Mouse (Mus musculus) midbrain, embryonic 11.5 days (tissue): ENCODE measurements at regions not wholly inside any gene's neighbourhood (a gene's known extent, or its start where the extent isn't known, plus 50 kb on each side); places are given as distances from the start of the nearest gene placed in this dataset.

Experiments
- ATAC-seq: fragments of 200-750 bp; cut with Nextera tagmentation; 2 replicates; pipeline ENCODE4 v1.8.0; 2017; ENCODE audit warnings: moderate TSS enrichment, moderate library complexity; ENCODE audit not compliant: low FRiP score
- DNase-seq: peaks from one replicate; pipeline ENCODE4 v3.0.0; 2015; ENCODE audit warnings: low spot score; ENCODE audit errors: missing footprints
- H3K27ac ChIP-seq: fragments of 300-500 bp; sonication (generic); 2 replicates; pipeline ENCODE4 v1.5.1; 2014; ENCODE audit warnings: low read depth, low read length
- H3K27me3 ChIP-seq: fragments of 300-500 bp; sonication (generic); 2 replicates; pipeline ENCODE4 v1.6.1; 2014; ENCODE audit warnings: mild to moderate bottlenecking, low read length, moderate library complexity, mixed read lengths; ENCODE audit not compliant: control insufficient read depth, insufficient read depth
- H3K36me3 ChIP-seq: fragments of 300-500 bp; sonication (generic); 2 replicates; pipeline ENCODE4 v1.6.1; 2014; ENCODE audit warnings: mild to moderate bottlenecking, low read length, moderate library complexity, mixed read lengths; ENCODE audit not compliant: control insufficient read depth, insufficient read depth
- H3K4me1 ChIP-seq: fragments of 300-500 bp; sonication (generic); 2 replicates; pipeline ENCODE4 v1.6.1; 2014; ENCODE audit warnings: low read length; ENCODE audit not compliant: control insufficient read depth, insufficient read depth
- H3K4me2 ChIP-seq: fragments of 300-500 bp; sonication (generic); 2 replicates; pipeline ENCODE4 v1.6.1; 2014; ENCODE audit warnings: mild to moderate bottlenecking, moderate library complexity
- H3K4me3 ChIP-seq: fragments of 300-500 bp; sonication (generic); 2 replicates; pipeline ENCODE4 v1.5.1; 2014; ENCODE audit warnings: low read depth, low read length
- H3K9ac ChIP-seq: fragments of 300-500 bp; sonication (generic); 2 replicates; pipeline ENCODE4 v1.6.1; 2014; ENCODE audit warnings: low read length
- H3K9me3 ChIP-seq: fragments of 300-500 bp; sonication (generic); 2 replicates; pipeline ENCODE4 v1.6.1; 2016; ENCODE audit warnings: low read length; ENCODE audit not compliant: control insufficient read depth
- WGBS: fragments of 180-500 bp; shearing (Covaris S2); extraction: QIAGEN DNeasy Blood & Tissue Kit; methylation state at CpG from one replicate; pipeline ENCODE4 v1.1.7; 2014; 5-methylcytosine and 5-hydroxymethylcytosine counted together

DNA sequence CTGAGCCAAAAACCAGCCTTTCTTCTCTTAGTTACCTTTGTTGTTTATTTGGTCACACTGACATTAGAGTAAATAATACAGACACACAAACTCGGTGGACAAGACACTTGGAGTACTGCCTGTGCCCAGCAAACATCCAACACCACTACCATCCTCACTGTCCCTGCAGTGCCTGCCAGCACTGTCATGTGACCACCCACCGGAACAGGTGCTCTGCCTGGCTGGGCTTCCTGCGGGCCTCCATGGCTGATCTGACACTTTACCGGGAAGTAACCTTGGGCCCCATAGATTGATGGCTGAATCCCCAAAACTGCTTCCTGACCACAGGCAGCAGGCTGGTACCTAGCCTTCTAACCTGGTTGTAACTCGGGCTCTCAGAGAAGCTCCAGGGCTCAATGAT is 175.2 kb upstream of the Agap1 start:
- WGBS: 84% methylated on average over 5 of the region's 5 CpGs
- Histone ChIP-seq H3K9ac (no peak overlapping the region), H3K4me3 (no peak overlapping the region), H3K4me1 (no peaks in the 10 kb centered on the region), H3K36me3 (no peaks in the 10 kb centered on the region), H3K27me3 (no peaks in the 10 kb centered on the region), H3K9me3 (no peaks in the 10 kb centered on the region), H3K4me2 (no peak overlapping the region), H3K27ac (no peak overlapping the region)
- ATAC-seq (no peak), DNase-seq (no peak)

DNA sequence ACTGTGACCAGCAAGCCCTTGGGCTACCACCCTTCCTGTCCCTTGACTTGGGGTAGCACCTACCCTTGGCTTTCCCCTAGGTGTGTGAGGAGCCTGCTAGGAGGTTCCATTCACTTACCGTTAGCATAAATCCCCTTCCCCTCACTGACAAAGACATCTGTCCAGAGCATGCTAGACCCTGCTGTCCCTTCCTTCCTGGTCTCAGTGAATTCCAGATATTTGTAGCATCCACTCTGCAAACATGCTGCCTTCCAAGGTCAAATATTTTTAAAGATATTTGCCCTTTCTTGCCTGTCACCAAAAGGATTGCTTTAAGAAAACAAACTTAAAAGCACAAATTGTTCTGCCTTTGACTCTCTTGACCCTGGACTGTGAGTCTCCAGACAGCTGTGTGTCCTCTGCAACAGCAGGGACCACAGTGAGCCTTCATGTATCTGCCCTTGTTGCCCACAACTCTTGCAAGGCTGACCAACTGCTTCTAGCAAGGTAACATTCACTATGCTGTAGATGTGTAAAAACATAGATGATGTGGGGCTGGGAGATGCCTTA is 173.4 kb upstream of the Agap1 start:
- H3K4me1 ChIP-seq: no peaks in the 10 kb centered on the region
- H3K36me3 ChIP-seq: no peaks in the 10 kb centered on the region
- WGBS: 74% methylated on average over 1 of the region's 1 CpGs
- H3K9me3 ChIP-seq: no peaks in the 10 kb centered on the region
- no peak overlapping the region for H3K9ac ChIP-seq
- ATAC-seq (no peak), DNase-seq (no peak)
- no peaks in the 10 kb centered on the region for H3K27me3 ChIP-seq
- no peak overlapping the region for H3K4me2 ChIP-seq
- no peak overlapping the region for H3K4me3 ChIP-seq
- no peak overlapping the region for H3K27ac ChIP-seq

DNA sequence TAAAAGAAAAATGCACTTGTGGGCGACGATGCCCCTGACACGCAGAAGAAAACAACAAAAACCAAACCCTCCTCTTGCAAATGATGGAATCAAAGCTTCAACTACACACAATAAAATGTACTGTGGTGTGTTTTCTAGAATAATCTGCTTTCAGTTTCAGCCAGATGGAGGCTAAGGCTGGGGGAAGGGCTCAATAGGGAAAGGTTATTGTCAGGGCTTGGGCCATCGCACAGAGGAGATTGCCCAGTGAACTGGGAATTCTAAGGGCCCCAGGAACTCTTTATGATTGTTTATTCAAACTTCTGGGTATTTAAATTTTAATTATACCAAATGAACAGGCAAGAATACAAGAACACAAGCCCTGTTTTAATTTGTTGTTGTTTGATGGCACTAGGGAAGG is 169.6 kb upstream of the Agap1 start:
- H3K27ac ChIP-seq: no peak overlapping the region
- H3K4me1 ChIP-seq: no peaks in the 10 kb centered on the region
- H3K4me2 ChIP-seq: no peak overlapping the region
- H3K9ac ChIP-seq: no peak overlapping the region
- no peaks in the 10 kb centered on the region for H3K9me3 ChIP-seq
- no peak overlapping the region for H3K4me3 ChIP-seq
- ATAC-seq (no peak), DNase-seq (no peak)
- no peaks in the 10 kb centered on the region for H3K27me3 ChIP-seq
- H3K36me3 ChIP-seq: no peaks in the 10 kb centered on the region
- WGBS: 80% methylated on average over 4 of the region's 4 CpGs

DNA sequence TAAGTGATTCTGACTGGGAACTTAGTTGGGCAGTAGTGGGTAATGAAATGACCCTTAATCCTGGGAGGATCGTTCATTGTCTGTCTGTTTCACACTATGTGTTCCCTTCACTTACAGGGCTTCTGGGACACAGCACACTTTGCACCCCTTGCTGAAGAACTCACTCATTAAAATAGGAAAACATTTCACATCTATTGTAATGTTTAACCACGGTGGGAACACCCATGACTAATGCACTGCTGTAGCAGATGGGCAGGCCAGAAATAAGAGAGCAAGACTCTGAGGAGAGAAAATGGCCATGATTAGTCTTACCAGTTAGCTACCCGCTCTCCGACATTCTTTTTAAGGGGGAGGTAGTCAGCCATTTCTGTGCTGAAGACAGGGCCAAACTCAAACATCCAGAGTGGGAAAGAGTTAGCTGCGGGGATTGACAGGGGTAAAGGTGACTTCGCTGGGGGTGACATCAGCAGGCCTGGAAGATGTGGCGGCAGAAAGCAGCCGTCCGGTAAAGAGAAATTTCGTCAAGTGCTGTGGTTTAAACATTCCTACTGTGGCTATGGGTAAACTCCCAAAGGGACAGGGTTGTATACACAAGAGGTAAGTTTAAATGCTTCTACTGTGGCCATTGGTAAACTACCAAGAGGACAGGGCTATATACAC is 167.3 kb upstream of the Agap1 start:
- no peaks in the 10 kb centered on the region for H3K36me3 ChIP-seq
- no peak overlapping the region for H3K4me2 ChIP-seq
- ATAC-seq (no peak), DNase-seq (no peak)
- H3K27me3 ChIP-seq: no peaks in the 10 kb centered on the region
- WGBS: 88% methylated on average over 10 of the region's 10 CpGs
- H3K4me1 ChIP-seq: no peaks in the 10 kb centered on the region
- no peaks in the 10 kb centered on the region for H3K9me3 ChIP-seq
- no peak overlapping the region for H3K9ac ChIP-seq
- no peak overlapping the region for H3K27ac ChIP-seq
- no peak overlapping the region for H3K4me3 ChIP-seq

DNA sequence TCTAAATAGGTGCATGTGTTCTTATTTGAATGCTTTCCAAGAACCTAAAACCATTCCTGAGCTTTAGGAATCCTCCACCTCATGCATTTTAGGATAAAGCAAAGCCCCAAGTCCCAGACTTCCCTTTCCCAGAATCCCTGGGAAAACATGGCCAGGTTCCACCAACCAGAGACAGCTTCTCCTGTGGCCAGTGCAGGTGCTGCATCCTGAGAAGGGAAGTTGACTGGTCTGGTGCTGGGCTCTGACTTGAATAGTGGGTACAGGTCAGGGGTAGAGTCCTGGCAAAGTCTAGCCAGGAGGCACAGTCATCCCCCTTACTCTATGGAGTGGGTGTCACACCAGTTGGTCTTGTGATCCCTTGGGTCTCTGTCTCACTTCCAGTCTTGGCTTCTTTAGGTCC is 166.6 kb upstream of the Agap1 start:
- Histone ChIP-seq H3K4me2 (no peak overlapping the region), H3K9ac (no peak overlapping the region), H3K27me3 (no peaks in the 10 kb centered on the region), H3K27ac (no peak overlapping the region), H3K4me3 (no peak overlapping the region), H3K9me3 (no peaks in the 10 kb centered on the region), H3K4me1 (no peaks in the 10 kb centered on the region), H3K36me3 (no peaks in the 10 kb centered on the region)
- ATAC-seq (no peak), DNase-seq (no peak)

DNA sequence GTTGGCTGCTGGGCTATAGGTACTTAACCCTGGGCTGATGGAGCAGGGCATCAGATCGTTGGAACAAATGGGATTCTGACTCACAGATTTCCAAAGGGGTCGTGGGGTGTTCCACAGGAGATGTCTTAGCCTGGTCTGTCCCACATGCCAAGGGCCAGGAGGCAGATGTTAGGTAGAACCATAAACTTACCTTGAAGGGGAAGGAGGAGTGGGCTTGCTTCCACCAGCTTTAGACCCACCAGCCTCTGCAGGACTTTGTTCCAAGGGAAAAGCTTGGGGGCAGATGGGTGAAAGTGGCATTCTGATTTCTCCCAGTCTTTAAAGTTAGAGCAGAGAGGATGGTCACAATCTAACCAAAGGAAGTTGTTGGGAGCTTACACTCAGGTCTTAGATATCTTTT is 165.7 kb upstream of the Agap1 start:
- ATAC-seq (no peak), DNase-seq (no peak)
- 83% methylated on average over 2 of the region's 2 CpGs for WGBS

DNA sequence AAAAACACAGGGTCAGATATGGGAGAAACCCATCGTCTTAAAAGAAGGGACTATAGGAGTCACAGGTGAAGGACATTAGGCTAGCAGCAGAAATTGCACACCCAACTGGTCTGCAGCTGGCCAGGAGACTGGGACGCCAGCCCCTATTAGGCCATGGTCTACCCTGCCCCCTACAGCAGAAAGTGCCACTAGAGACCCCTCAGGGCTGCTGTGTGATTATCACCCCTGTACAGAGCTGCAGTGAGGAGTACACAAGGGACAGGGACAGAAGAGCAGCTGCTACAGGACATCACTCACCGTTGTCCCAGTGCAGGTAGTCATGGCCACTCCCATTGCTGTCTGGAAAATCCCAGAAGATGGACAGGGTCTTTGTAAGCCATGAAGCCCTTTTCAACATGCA is 157.9 kb upstream of the Agap1 start:
- Histone ChIP-seq H3K4me3 (no peak overlapping the region), H3K27ac (no peak overlapping the region), H3K4me2 (no peak overlapping the region), H3K36me3 (no peaks in the 10 kb centered on the region), H3K9me3 (no peaks in the 10 kb centered on the region), H3K4me1 (peaks cover 4% of the 10 kb centered on the region; the same call in 1 of the 2 replicates), H3K27me3 (no peaks in the 10 kb centered on the region), H3K9ac (no peak overlapping the region)
- 77% methylated on average over 3 of the region's 3 CpGs for WGBS
- ATAC-seq: no peak
- DNase-seq: no peak

More for the DNA sequence above, 165.7 kb upstream of the Agap1 start:
- Histone ChIP-seq H3K27me3 (no peaks in the 10 kb centered on the region), H3K9me3 (no peaks in the 10 kb centered on the region), H3K36me3 (no peaks in the 10 kb centered on the region), H3K4me2 (no peak overlapping the region), H3K4me3 (no peak overlapping the region), H3K9ac (no peak overlapping the region), H3K4me1 (no peaks in the 10 kb centered on the region), H3K27ac (no peak overlapping the region)

DNA sequence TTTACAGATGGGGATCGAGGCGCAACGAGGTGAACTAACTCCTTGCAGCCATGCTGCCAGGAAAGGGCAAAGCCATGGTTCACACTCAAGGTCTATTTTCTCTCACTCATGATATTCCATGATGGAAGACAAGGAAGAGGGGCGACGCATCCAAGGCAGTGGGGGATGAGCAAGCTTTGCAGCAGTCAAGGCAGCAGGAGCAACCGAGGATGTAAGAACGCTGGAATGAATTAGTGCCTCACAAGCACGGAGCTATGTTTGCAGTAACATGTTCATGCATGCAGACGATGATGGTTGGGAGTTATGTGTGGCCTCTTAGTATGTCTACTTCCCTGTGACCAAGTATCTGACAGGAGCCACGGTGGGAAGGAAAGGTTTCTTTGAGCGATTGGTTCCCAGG is 156.8 kb upstream of the Agap1 start:
- H3K4me2 ChIP-seq: no peak overlapping the region
- H3K9ac ChIP-seq: no peak overlapping the region
- DNase-seq (no peak), ATAC-seq (no peak)
- H3K4me1 ChIP-seq: peaks cover 6% of the 10 kb centered on the region; the same call in 1 of the 2 replicates
- H3K4me3 ChIP-seq: no peak overlapping the region
- no peak overlapping the region for H3K27ac ChIP-seq
- 89% methylated on average over 11 of the region's 11 CpGs for WGBS
- H3K27me3 ChIP-seq: no peaks in the 10 kb centered on the region
- no peaks in the 10 kb centered on the region for H3K36me3 ChIP-seq
- H3K9me3 ChIP-seq: no peaks in the 10 kb centered on the region

DNA sequence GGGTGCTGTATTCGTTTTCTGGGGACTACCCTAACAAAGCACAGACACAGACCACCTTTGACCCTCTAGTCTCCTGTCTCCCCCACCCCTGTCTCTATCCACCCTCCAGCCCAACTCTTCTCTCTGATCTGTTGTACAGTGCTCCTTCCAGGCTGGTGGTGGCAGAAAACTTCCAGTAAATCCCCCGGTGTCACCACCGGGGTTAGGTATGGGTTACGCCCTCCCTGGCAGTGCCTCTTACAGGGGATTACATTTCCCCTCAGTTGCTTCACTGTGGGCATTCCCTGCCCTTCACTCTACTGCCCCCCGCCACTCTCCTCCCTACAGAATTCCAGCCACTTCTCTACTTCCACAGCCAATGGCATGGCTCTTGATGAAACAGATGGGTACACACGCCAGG is 153.5 kb upstream of the Agap1 start:
- no peak overlapping the region for H3K4me2 ChIP-seq
- no peaks in the 10 kb centered on the region; the same call in 1 of the 2 replicates for H3K9me3 ChIP-seq
- WGBS: 95% methylated on average over 6 of the region's 6 CpGs
- H3K4me1 ChIP-seq: peaks cover 6% of the 10 kb centered on the region; the same call in 1 of the 2 replicates
- no peaks in the 10 kb centered on the region for H3K36me3 ChIP-seq
- ATAC-seq (no peak), DNase-seq (no peak)
- H3K9ac ChIP-seq: no peak overlapping the region
- H3K27ac ChIP-seq: no peak overlapping the region
- no peak overlapping the region for H3K4me3 ChIP-seq
- no peaks in the 10 kb centered on the region for H3K27me3 ChIP-seq
